Mouse (Mus musculus) midbrain, embryonic 14.5 days (tissue): ENCODE results near the gene Sctr. TPM values are rescaled to one million over a fixed set of nuclear protein-coding genes. Genes with fewer than 3 reads are reported as not detected.

Experiments
- ATAC-seq: fragments of 200-750 bp; cut with Nextera tagmentation; 2 replicates; pipeline ENCODE4 v1.8.0; 2017; ENCODE audit warnings: moderate number of reproducible peaks, moderate library complexity; ENCODE audit not compliant: low FRiP score, low TSS enrichment
- DNase-seq: peaks from one replicate; pipeline ENCODE4 v3.0.0-alpha.2; 2015
- H3K27ac ChIP-seq: fragments of 300-500 bp; sonication (generic); replicated peaks from 2 replicates; pipeline ENCODE4 v1.5.1; 2014; ENCODE audit warnings: mild to moderate bottlenecking, low read depth, low read length, moderate library complexity
- H3K27me3 ChIP-seq: fragments of 300-500 bp; sonication (generic); 2 replicates; pipeline ENCODE4 v1.6.1; 2014; ENCODE audit warnings: low read length, control low read depth, mixed read lengths; ENCODE audit not compliant: control insufficient read depth, insufficient read depth
- H3K36me3 ChIP-seq: fragments of 300-500 bp; sonication (generic); 2 replicates; pipeline ENCODE4 v1.6.1; 2014; ENCODE audit warnings: low read length, control low read depth; ENCODE audit not compliant: control insufficient read depth, insufficient read depth
- H3K4me1 ChIP-seq: fragments of 300-500 bp; sonication (generic); 2 replicates; pipeline ENCODE4 v1.6.1; 2014; ENCODE audit warnings: mild to moderate bottlenecking, antibody characterized with exemption, low read length, control low read depth; ENCODE audit not compliant: control insufficient read depth, insufficient read depth
- H3K4me2 ChIP-seq: fragments of 300-500 bp; sonication (generic); 2 replicates; pipeline ENCODE4 v1.6.1; 2014; ENCODE audit warnings: mild to moderate bottlenecking, low read length, moderate library complexity
- H3K4me3 ChIP-seq: fragments of 300-500 bp; sonication (generic); replicated peaks from 2 replicates; pipeline ENCODE4 v1.5.1; 2014; ENCODE audit warnings: low read depth, low read length
- H3K9ac ChIP-seq: fragments of 300-500 bp; sonication (generic); replicated peaks from 2 replicates; pipeline ENCODE4 v1.6.1; 2014; ENCODE audit warnings: mild to moderate bottlenecking, low read length, moderate library complexity
- H3K9me3 ChIP-seq: fragments of 300-500 bp; sonication (generic); 2 replicates; pipeline ENCODE4 v1.6.1; 2016; ENCODE audit warnings: low read length, control low read depth, mixed read lengths; ENCODE audit not compliant: control insufficient read depth
- WGBS: fragments of 180-500 bp; shearing (Covaris S2); extraction: QIAGEN DNeasy Blood & Tissue Kit; methylation state at CpG from one replicate; pipeline ENCODE4 v1.1.7; 2014; 5-methylcytosine and 5-hydroxymethylcytosine counted together
- polyA plus RNA-seq: library from polyadenylated mRNA; unstranded; fragments of >200 nt; fragmentation: Nextera tagmentation; extraction: Ambion mirVana; gene quantifications from 2 replicates; pipeline ENCODE4 v1.2.1, GENCODE M21; 2014

The Sctr gene
- polyA plus RNA-seq, 1 experiment from 2014 or later: 0.53 TPM

DNA sequence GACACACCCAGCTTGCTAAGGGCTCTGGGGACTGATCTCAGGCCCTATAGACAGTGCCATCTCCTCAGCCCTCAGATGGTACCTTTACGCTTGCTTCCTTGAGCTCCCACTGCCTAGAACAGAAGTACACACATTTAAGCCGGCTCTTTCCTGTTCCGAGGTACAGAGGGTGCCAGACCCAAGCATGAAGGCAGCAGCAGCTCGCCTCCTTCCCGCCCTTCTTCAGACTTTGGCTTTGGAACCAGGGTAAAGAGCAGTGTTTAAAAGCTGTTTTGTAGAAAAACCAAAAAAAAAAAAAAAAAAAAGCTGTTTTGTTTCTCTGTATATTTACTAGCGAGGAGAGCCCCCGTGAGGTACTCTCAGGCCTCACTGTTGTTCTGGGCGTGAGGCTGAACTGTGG lies 105.1 kb downstream of the Sctr start:
- no peak for ATAC-seq
- H3K27ac ChIP-seq: no peak overlapping the region

DNA sequence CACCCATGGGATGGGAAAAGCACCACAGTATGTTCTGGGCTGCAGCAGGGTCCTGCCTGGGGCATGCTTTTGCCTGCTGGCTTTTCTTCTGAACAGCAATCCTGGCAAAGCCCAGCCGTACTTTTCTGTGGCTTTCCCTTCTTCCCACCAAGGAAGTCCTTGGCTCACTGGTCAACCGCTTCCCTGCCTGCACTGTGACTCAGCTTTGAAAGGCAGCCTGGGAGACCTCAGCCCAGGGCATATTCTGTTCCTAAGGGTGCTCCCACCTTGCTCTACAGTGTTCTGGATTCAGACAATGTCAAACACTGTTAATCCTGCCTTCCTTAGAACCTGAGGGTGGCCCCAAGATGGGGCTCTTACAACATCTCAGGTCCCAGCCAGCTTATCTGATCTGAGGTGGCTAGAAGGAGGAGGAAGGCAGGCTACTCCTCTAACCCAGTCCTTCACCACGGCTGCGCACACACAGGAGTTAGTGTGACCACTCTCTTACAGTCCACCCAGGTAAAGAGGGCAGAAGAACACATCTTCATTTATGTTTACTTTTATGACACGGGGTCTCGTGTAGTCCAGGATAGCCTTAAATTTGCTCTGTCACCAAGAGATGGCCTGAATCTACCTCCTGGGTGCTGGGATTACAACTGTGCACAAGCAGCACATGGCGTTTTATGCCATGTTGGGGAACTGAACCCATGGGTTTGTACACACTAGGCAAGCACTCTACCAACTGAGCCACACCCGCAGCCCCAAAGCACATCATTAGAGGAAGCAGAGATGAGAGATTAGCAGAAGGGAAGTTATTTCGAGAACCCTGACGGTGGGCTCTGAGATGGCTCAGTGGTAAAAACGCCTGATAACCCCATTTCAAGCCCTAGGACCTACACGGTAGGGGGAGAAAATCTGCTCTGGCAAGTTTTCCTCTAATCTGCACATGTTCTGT lies 105.8 kb downstream of the Sctr start:
- no peak overlapping the region for H3K9ac ChIP-seq
- no peaks in the 10 kb centered on the region; the same call in 1 of the 2 replicates for H3K9me3 ChIP-seq
- no peaks in the 10 kb centered on the region for H3K4me1 ChIP-seq
- H3K4me3 ChIP-seq: no peak overlapping the region
- no peak for DNase-seq
- H3K4me2 ChIP-seq: no peak overlapping the region
- H3K36me3 ChIP-seq: peaks cover 30% of the 10 kb centered on the region
- no peak overlapping the region for H3K27ac ChIP-seq
- ATAC-seq: no peak
- H3K27me3 ChIP-seq: no peaks in the 10 kb centered on the region
- 88% methylated on average over 12 of the region's 12 CpGs for WGBS

More for the DNA sequence above, 105.1 kb downstream of the Sctr start:
- Histone ChIP-seq H3K27me3 (no peaks in the 10 kb centered on the region), H3K9ac (no peak overlapping the region), H3K4me1 (no peaks in the 10 kb centered on the region), H3K4me2 (no peak overlapping the region), H3K4me3 (no peak overlapping the region), H3K9me3 (no peaks in the 10 kb centered on the region; the same call in 1 of the 2 replicates), H3K36me3 (peaks cover 30% of the 10 kb centered on the region)
- 89% methylated on average over 8 of the region's 8 CpGs for WGBS
- no peak for DNase-seq

Other genes with a start within 250 kb of the Sctr start
- gene Ptpn4, start 169.3 kb upstream of the Sctr start, polyA plus RNA-seq: 17.6 and 18.5 TPM in 2 replicates
- 5.2 and 7.5 TPM in 2 replicates for gene Tmem177, start 93.7 kb upstream of the Sctr start, polyA plus RNA-seq
- gene Cfap221, start 9.7 kb upstream of the Sctr start, polyA plus RNA-seq: 0.37 TPM in 1 of 2 replicates, not detected in the other
- gene Tmem37, start 67.2 kb downstream of the Sctr start, polyA plus RNA-seq: 3.1 and 7.4 TPM in 2 replicates
- 759 and 1,068 TPM in 2 replicates for gene Dbi, start 114.2 kb downstream of the Sctr start, polyA plus RNA-seq
- 18.7 and 21.4 TPM in 2 replicates for gene 3110009E18Rik, start 114.3 kb downstream of the Sctr start, polyA plus RNA-seq